Mouse (Mus musculus) monocyte, adult 59 days (primary cell): ENCODE data around the gene Dcaf12. TPM values are rescaled to one million over a fixed set of nuclear protein-coding genes. Genes with fewer than 3 reads are reported as not detected.

ENCODE experiments used
- total RNA-seq, 2 experiments: library from RNA; stranded (reverse); gene quantifications; one replicate each; pipeline ENCODE4 v1.2.4; 2023

Gene Dcaf12
- total RNA-seq: 10 to 100 TPM; 63.6 to 67.0 TPM

DNA sequence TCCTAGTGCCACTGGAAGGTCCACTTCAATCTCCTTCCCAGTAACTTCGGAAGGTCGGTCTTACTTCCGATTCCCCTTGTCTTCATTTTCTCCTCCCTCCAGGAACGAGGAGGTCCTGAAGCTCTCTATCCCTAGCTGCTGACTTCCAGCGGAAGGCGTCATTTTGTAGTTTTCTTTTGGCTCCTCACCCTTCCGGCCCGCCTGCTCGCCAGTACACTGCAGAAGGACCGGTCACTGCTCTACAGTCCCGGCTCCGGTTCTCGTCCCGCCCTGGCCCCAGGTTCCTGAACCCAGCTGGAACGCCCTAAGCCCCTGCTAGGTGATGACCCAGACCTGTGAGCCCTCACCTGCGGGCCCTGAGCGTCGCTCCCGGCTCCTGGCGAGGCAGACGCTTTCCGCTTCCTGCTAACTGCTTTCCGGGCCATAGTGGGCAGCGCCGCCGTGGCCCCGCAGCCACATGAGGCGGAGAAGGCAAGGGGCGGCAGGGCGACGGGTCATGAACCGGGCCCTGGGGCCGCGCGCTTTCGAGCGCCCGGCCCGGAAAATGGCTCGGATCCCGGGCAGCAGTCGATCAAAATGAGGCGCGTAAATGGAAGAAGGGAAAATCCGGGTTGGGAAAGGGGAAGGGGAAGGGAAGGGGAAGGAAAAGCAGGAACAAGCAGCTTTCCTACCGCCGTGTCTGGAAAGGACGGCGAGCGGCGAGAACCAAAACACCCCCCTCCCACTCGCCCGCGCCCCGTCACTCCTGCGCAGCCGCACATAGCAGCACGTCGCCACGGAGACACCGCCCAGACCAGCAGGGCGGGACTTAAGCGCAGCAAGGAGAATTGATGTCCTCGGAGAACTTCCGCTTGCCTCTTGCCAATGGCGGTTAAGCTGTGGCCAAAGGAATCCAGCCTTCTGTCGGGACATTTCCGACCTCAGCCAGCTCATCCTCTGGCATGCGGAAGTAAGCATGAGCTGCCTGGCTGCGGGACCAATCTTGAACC lies at the start of gene Dcaf12:
Gene Dcaf12, minus strand, starts transcription at position 749 of the 989 bp plus-strand sequence.

DNA sequence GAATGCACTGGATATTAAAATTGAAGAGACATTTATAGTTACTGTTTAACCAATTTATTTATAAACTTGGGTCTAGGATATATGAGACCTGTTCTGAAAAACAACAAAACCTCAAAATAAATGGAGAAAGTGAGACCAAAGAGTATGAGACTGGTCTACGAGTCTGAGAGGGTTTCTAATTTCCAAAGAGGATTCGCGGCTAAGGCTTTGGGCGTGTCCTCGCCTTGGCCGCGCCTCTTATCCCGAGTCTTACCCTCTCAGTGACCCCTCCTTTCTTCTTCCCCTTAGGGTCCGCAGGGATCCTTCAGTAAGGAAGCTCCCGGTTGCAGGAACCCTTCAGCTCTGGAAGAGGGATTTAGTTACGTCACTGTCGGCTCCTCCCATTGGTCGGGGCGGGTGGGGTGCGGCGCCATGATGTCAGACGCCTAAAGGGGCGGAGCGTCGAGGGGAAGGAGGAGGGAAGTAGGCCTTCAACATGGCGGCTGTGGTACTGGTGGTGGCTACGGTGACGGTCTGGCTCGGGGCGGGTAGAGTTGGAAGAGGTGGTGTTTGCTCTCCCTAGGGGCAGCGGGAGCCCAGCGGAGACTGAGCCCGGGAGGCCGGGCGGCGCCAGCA lies 34.0 kb upstream of the Dcaf12 start, which contains the start of gene Ubap1:
Gene Ubap1, plus strand, starts transcription at position 413 of the 615 bp plus-strand sequence.

DNA sequence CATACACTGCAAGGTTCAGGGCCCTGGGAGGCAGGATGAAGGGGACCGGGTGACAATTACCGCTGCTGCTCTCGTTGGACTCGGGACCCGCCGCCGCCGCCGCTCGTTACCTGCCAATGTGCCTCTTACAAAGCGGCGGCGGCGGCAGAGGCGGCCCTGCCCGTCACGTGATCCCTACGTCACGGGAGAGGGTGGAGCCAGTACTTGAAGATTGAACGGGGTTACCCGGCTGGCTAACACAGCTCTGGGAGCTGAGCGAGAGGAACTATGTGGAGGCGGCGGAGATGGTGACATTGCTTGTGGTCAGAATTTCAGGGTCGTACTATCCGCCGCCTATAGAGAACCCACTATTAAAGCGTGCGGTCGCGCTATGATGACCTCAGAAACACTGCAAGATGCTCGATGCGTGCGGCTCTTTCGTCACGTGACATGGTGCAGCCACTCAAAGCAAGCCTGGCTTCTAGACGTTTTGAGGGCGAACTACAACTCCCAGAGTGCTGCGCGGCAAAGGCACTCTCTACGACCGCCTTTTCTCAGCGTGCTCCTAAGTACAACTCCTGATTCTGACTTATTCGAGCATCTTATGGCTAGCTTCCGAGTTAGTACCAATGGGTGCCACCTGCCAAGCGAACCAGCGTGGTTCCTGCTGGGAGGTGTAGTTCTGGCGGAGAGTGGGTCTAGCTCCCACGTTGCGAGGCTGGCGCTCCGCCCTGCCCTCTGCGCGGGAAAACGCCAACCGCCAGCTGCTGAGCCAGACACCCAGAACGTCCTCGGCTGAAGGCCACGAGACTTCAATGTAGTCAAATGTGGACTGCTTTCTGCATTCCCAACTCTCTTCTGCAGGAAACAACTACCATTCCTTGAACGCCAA lies 39.5 kb downstream of the Dcaf12 start, which contains the start of gene Ubap2:
Gene Ubap2, minus strand, starts transcription at position 165 of the 871 bp plus-strand sequence.

Other genes starting within 250 kb of the Dcaf12 start
- under 1 TPM in 1 of 2 experiments, not detected in 1; 0.45 TPM for gene Aqp3, start 216.7 kb downstream of the Dcaf12 start, total RNA-seq
- 10 to 100 TPM; 35.6 to 39.7 TPM for gene Nol6, start 190.4 kb downstream of the Dcaf12 start, total RNA-seq
- 10 to 100 TPM; 58.4 to 72.8 TPM for gene Ube2r2, start 179.1 kb downstream of the Dcaf12 start, total RNA-seq
- 10 to 100 TPM; 25.3 to 26.9 TPM for gene Ubap2, start 39.7 kb downstream of the Dcaf12 start, total RNA-seq
- 10 to 100 TPM; 58.1 to 92.6 TPM for gene Ubap1, start 34.1 kb upstream of the Dcaf12 start, total RNA-seq
- gene Kif24, start 150.0 kb upstream of the Dcaf12 start, total RNA-seq: 1 to 10 TPM; 2.5 to 2.8 TPM
- 1 to 10 TPM; 5.9 to 6.3 TPM for gene Nudt2, start 150.3 kb upstream of the Dcaf12 start, total RNA-seq
- gene AI464131, start 188.2 kb upstream of the Dcaf12 start, total RNA-seq: under 1 TPM in 1 of 2 experiments, not detected in 1; 0.79 TPM
- not detected for gene 1110017D15Rik, start 202.4 kb upstream of the Dcaf12 start, total RNA-seq